Mouse (Mus musculus) heart, postnatal 0 days (tissue): ENCODE measurements around the gene Nfib.

Experiments used
- CTCF ChIP-seq: IDR thresholded peaks from 2 replicates; pipeline ENCODE4 v1.5.1; 2016; ENCODE audit warnings: antibody characterized with exemption, control low read depth, low read depth
- EP300 ChIP-seq: IDR thresholded peaks from 2 replicates; pipeline ENCODE4 v1.6.1; 2016; ENCODE audit warnings: antibody characterized with exemption, low read depth

DNA sequence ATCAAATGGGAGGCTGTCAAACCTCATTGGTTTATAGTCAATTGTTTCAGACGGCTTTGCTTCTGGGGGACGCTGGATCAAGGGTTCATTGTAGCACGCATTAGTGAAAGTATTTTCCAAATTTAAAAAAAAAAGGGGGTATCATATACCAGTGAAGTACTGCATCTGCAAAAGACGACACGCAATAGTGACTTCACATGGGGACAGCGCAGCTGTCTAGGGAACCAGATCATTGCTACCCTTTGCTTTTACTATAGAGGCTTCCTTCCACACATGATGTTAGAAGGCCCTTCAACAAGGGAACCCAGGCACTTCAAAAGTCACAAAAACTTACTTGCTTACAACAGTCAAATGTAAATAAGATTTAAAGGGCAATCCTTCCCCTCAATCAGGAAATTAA lies 402.6 kb downstream of the Nfib start:
- TF ChIP-seq CTCF (no peak), EP300 (no peak)
